Mouse (Mus musculus) cerebellum, postnatal 4 days (tissue): ENCODE data around the gene Carmil1.

Experiments used
- DNase-seq, 2 experiments: peaks; one replicate each; pipeline ENCODE4 v3.0.0; 2022; ENCODE audit warnings: low spot score in 2 of 2, mixed read lengths in 1 of 2

Carmil1 gene

GRCm38 (mm10) chr13:24048611-24049010 is 232.0 kb downstream of the Carmil1 start:
- no peak for DNase-seq

GRCm38 (mm10) chr13:24045271-24045670 is 235.3 kb downstream of the Carmil1 start:
- no peak for DNase-seq

- no peak for DNase-seq
Measured at GRCm38 (mm10) chr13:24040221-24040620, 240.4 kb downstream of the Carmil1 start.

- DNase-seq, result no peak
Measured at GRCm38 (mm10) chr13:24037502-24037901, 243.1 kb downstream of the Carmil1 start.

DNA sequence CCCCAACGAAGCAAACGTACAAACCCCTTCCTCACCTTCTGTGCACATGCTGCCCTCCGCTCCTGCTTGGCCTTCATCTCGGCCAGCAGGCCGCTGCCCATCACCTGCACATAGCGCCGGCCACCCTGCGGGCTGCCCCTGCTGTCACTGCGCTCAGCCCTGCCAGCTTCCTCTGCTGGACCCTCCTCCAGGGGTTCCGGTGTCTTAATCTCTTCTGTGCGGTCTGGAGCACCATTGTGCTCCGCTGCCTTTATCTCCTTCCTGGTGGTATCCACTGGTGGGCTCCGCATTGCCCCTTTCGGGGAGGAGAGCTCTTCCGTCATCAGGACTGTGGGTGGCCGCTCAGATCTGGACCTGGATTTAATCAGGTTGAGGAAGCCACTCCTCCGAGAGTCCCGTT is 244.4 kb downstream of the Carmil1 start:
- DNase-seq, result no peak

DNA sequence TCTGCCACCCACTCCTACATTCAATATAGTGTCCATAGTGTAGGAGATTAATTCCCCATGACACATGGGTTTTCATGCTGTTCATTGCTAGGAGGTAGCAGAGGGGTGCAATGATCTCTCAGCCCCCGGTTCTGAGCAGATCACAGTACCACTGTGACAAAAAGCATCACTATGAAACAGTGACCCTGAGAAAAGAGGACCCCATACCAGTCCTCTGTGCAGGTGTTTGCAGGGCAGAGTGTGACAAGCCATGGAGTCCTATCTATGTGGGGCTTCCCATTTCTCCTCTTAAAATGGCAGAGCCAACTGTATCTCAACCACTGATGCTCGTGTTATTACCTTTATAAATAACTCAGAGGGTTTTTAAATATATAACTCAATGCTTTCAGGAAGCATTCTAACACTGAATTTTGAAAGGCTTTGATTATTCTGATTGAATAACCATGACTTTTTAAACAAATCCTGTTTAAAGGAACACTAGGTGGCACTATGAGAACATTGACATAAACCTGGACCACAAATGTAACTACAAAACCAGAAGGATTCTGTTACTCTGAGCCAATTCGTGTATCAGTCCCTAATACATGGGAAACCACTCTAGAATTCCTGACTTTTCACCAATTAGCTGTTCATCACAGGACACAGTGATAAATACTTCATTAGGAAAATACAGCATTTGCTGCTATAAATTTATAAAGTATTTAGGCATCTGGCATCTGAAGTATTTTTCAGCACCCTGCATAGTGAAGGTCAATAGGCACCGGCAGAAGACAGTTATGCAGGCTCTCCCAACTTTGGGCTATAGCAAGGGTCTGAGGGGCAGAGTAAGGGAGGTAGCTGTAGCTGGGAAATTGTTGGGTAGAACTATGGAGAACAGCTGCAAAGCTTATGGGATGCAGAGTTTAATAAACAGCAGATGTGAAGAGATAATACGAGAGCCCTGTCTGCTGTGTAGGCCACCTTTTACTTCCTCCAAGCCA is 253.1 kb downstream of the Carmil1 start:
- no peak for DNase-seq

DNA sequence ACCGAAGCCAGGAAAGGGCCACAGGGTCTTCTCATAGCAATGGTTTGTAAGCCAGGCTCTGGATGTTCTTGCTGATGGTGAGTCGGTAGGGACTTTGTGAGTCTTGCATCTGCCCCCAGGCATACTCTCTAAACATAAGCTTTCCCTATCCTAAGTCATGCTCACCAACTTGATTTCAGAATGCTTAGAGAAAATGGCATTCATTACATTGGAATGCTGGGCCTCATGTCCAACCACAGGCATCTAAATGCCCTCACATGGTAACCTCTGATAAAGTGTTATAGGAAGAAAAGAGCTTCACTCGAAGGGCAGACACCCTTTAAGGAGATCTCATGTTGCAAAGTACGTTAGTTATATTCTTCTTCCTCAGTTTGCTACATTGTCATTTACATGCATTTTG is 262.1 kb downstream of the Carmil1 start:
- DNase-seq, result no peak

DNA sequence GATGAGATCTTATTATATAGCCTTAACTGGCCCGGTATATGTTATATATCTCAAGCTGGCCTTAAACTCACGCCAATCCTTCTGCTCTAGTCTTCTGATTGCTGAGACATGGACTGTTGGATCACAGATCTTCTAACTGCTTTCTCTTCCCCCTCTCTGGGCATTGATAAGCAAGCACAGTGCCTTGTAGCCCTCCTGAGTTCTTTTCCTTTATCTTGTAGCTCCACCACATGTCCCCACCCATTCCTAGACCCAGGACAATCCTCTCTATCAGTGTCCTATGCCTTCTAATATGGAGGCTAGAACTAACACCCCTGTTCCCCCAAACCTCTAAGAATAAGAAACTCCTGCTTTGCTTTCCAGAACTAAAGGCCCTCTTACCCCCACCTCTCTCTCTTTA is 275.1 kb downstream of the Carmil1 start:
- no peak for DNase-seq

GRCm38 (mm10) chr13:24001797-24002196 is 278.8 kb downstream of the Carmil1 start:
- no peak for DNase-seq

GRCm38 (mm10) chr13:24001081-24001480 is 279.5 kb downstream of the Carmil1 start:
- DNase-seq, result no peak

GRCm38 (mm10) chr13:23998826-23999225 is 281.8 kb downstream of the Carmil1 start:
- no peak for DNase-seq

DNA sequence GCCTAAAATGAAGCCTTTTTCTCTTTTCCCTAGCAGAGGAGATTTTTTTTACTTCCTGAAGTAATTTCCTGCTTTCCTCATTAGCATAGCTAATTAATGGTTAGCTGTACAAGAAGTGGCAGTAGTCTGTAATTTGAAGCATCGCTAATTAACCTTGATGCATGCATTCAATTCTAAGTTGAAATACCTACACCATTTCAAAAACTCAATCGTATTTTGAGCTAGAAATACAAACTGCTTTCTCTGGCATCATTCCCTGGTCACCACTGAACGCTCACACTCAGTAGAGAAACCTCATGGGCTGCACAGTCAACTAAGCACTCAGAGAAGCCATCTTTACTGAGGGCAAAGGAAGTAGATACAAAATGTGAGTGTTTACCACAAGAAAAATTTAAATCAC is 285.8 kb downstream of the Carmil1 start:
- DNase-seq, result no peak

DNA sequence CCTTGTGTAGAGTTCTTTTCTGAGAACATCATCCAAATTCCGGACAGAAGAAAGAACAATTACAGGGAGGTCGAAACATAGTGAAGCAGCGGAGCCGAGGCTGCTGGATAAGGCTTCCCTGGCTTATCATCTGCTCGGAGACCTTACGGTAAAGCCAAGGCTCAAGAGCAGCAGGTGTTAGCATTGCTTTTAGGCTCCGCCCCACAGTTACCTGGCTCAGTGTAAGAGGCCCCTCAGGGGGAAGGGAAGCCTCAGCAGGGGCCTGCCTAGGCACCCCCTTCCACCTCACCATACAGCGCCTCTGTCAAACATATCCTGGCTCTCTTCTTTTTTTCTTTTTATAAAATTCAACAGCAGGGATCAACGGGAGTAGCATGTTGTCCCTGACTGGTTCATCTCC is 286.6 kb downstream of the Carmil1 start:
- no peak for DNase-seq

DNA sequence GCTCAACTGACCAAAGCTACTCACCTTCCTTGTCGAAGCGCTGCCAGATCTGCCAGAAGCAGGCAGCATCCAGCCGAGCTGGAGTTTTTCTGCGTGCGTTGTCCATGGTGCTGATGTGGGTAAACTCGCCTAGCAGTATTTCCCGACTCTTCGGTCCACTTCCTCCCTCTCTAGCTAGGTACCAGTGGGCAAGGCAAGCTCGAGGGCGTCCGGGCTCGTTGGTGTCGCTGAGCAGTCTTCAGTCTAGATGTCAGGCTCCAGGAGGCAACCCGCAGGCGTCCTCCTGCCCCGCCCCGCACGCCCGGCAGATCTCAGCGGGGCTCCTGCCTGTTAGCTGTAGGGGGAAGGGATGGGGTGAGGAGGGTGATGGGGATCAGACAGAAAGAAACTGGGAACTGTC is 289.7 kb downstream of the Carmil1 start, which contains the start of gene Scgn:
Scgn (minus strand) TSS at position 287 of the 400 bp plus-strand sequence.
- peak; percentile 33 to 43 for DNase-seq

DNA sequence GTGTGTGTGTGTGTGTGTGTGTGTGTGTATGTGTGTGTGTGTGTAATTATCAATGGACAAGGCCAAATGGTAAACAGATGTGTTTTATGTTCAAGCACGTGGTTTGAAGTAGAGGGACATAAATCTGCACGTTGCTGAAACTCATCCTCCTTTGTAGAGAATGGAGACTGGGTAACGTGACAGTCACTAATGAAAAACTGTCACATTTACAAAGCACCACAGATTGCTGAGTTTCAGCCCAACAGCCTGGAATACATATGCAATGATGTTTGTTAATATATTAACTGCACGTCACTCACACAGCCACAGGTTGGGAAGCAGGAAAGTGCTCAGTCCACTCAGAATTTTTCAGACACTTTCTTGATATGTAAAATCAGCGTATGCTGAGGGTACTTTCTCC is 290.1 kb downstream of the Carmil1 start:
- DNase-seq, result no peak

GRCm38 (mm10) chr13:23985130-23985529 is 295.5 kb downstream of the Carmil1 start:
- DNase-seq, result no peak

GRCm38 (mm10) chr13:23972271-23972670 is 308.3 kb downstream of the Carmil1 start:
- no peak for DNase-seq

DNA sequence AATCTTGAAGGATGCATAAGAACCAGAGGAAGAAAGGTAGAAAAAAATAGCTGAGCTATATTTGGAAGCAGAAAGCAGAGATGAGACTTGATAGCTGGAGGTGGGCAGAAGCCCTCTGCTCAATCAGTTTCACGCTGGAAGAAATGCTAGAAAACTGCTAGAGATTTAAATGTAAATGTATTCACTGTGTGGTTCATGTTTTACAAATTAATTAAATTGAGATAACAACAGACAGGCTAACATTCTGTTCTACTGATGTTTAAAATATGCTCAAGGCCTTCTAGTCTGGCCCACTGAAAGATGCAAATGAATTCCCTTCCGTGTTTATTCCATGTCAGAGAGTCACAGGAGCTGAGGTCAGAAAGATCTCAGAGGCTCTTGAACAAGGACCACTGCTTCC is 308.7 kb downstream of the Carmil1 start:
- no peak for DNase-seq

DNA sequence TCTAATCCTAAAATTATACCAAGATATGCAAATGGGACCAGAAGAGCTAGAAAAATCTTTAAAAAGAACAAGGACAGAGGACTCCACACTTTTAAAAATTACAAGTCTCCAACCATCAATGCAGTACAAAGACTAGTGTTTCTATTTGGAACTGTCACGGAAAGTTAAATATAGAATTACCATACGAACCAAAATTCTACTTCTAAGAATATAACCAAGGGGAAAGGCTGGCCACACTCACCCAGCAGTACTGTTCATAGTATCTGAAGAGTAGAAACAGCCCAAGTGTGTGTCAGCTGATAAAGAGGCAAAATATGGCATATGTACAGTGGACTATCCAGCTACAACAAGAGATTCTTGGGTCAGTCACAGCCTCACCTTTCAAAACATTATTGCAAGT is 315.7 kb downstream of the Carmil1 start:
- no peak for DNase-seq
